Mouse (Mus musculus) skeletal muscle tissue, adult 2 months (tissue): Measurements from ENCODE around the gene Ppp1r26.
A peak's percentile ranks its signal among the peaks of the same experiment; 100 is the strongest.
"Not testable (repeated sequence)": the region's sequence is repeated elsewhere in the genome, so short reads cannot be mapped to it uniquely, and the experiment has no call there.

Experiments
- DNase-seq: peaks from one replicate; pipeline ENCODE4 v3.0.0-alpha.2; 2012; ENCODE audit warnings: low read depth, low spot score

Gene Ppp1r26

GRCm38 (mm10) chr2:28445082-28445481, 1.5 kb upstream of the Ppp1r26 start:
- DNase-seq = no peak

DNA sequence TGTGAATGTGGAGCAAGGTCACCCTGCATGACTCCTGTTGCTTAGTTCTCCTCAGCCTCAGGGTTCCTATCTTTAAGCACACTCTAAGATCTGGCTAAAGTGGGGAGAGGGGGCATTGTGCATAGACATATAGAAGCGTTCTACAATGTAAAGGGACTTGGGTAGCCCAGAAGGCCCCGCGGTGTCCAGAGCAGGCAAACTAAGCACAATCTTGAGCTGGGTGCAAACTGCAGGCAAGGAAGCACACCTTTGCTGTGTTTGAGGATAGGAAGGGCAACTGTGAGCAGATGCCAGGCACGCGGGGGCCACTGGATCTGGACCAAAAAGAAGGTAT, 452 bp upstream of the Ppp1r26 start:
- no peak for DNase-seq

GRCm38 (mm10) chr2:28447315-28447670, 693 bp downstream of the Ppp1r26 start:
- DNase-seq = no peak

DNA sequence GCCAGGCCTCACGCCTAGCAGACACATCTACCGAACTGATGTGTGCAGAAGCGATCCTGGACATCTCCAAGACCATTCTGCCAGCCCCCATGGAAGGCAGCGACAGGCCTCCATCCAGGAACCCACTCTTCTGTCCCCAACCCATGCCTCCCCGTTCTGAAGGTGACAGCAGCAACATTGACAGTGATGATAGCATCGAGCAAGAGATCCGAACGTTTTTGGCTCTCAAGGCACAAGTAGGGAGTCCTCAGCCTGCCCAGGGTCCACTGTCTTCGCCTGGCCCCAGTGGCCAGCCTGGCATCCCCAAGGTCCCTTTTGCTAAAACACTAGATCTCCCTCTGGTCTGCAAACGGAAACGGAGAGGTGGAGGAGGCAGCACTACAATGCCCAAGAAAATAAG, 5.1 kb downstream of the Ppp1r26 start:
- DNase-seq = no peak

DNA sequence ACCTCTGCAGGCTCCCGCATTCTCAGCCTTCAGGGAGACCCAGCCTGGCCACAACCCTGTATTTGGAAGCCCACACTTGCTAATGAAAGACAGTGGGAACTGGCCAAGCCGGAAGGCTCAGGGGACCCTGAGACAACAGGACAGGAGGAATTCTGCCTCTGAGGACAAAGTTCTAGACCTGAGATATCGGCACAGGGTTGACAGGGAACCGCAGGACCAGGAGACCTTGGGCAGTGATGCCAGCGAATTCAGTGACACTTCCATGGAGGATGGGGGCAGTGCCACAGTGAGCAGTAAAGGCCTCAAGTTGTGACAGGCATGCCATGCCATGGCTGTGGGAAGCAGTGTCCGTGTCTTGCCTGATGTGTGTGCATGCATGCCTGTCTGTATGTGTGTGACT, 6.9 kb downstream of the Ppp1r26 start:
- DNase-seq = no peak

GRCm38 (mm10) chr2:28456616-28457015, 10.0 kb downstream of the Ppp1r26 start:
- DNase-seq = no peak

DNA sequence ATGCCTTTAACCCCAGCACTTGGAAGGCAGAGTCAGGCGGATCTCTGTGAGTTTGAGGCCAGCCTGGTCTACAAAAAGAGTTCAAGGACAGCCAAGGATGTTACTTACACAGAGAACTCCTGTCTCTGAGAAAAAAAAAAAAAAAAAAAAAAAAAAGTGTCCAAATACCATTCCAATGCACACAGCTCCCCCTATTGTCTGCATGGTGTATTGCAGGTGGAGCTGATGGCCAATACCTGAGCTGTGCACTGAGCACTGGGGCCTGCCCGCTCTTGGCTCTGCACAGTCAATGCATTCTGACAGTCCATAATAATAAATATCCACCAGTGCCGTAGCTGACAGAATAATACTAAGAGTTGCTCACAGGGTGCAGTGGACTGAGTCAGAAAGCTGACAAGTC, 17.3 kb downstream of the Ppp1r26 start:
- DNase-seq = peak; percentile 14

- DNase-seq = no peak
Observed at GRCm38 (mm10) chr2:28464919-28465318, 18.3 kb downstream of the Ppp1r26 start.

DNA sequence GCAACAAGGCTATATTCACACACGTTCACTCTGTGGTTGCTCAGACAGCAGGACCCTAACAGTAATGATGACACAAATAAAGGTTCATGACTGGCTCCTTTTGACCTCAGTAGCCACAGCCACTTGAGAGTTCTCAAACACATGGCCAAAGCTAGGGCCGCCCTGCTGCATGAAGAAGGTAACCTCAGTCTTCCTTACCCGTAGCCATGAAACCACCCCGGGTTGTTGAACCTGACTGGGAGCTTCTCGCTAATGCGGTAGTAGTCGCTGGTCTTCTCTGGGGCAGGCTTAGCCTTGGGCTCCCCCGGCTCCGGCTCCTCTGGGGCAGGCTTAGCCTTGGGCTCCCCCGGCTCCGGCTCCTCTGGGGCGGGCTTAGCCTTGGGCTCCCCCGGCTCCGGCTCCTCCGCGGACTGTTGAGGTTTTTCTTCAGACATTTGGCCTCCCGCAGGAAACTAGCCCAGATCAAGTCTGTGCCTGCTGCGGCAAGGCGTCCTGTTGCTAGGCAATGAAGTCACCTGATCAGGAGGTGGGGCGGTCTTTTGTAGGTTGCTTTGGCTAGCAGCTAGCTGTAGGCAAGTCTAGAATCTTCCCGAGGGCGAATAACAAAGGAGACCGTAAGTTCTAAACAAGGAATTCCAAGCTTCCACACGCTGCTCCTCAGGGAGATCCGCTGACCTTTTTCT, 19.4 kb downstream of the Ppp1r26 start, which contains the start of gene 1700007K13Rik:
TSS of gene 1700007K13Rik (minus strand) at position 497 of the 683 bp plus-strand sequence.
- DNase-seq = peak; percentile 40

GRCm38 (mm10) chr2:28467860-28468485, 21.4 kb downstream of the Ppp1r26 start, which contains the start of gene Mrps2:
Gene Mrps2, plus strand, starts transcription at chr2:28468066.
- peak; percentile 63 for DNase-seq

DNA sequence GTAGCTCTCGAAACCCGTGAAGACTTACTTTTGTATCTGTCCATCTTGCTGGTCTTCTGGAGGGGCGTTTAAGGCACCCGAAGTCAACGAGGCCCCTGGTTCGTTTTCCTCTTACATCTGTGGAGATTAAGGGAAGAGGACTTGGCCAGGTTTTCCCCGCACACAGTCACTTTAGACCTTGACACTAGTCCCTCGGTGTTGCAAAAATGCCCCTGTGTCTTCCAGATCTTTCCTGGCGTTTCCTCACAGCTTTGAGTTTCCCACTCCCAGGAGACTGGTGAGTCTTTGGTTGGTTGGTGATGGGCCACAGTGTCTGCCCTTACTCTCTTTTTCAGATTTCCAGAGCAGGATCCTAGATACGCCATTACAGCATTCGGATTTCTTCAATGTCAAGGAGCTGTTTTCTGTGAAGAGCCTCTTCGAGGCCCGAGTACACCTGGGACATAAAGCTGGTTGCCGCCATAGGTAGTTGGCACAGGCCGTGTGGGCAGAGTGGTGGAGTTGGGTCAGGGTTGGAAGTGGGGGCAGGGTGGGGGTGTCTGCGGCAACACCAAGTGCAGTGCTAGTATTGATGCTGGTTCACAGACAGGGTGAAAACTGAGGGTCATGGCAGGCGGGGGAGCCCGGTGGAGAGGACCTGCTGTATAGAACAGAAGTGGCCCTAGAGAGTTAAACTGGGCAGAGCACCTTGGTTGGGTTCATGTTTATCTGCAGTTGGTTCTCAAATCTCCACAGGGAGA, 22.1 kb downstream of the Ppp1r26 start:
- no peak for DNase-seq

DNA sequence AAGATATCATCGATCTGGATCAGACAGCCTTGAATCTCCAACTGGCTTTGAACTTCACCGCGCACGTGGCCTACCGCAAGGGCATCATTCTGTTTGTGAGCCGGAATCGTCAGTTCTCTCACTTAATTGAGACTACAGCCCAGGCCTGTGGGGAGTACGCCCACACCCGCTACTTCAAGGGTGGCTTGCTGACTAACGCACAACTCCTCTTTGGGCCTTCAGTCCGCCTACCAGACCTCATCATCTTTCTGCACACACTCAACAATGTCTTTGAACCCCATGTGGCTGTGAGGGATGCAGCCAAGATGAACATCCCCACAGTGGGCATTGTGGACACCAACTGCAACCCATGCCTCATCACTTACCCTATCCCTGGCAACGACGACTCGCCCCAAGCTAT, 22.9 kb downstream of the Ppp1r26 start:
- no peak for DNase-seq

GRCm38 (mm10) chr2:28470591-28470990, 24.0 kb downstream of the Ppp1r26 start:
- no peak for DNase-seq

DNA sequence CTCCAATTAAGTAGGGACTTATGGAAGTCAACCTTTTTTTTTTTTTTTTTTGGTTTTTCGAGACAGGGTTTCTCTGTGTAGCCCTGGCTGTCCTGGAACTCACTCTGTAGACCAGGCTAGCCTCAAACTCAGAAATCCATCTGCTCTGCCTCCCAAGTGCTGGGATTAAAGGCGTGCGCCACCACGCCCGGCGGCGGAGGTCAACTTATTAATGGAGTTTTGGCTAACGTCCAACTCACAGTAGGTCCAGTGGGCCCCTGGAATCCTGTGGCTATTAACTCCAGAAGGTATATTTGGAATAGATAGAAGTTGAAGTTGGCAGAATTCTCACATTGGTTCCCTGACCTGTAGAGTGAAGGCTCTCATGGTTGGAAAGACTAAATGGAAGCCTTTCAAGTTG, 25.4 kb downstream of the Ppp1r26 start:
- not testable (repeated sequence) for DNase-seq

- DNase-seq = not testable (repeated sequence)
Observed at GRCm38 (mm10) chr2:28477993-28478392, 31.4 kb downstream of the Ppp1r26 start.

DNA sequence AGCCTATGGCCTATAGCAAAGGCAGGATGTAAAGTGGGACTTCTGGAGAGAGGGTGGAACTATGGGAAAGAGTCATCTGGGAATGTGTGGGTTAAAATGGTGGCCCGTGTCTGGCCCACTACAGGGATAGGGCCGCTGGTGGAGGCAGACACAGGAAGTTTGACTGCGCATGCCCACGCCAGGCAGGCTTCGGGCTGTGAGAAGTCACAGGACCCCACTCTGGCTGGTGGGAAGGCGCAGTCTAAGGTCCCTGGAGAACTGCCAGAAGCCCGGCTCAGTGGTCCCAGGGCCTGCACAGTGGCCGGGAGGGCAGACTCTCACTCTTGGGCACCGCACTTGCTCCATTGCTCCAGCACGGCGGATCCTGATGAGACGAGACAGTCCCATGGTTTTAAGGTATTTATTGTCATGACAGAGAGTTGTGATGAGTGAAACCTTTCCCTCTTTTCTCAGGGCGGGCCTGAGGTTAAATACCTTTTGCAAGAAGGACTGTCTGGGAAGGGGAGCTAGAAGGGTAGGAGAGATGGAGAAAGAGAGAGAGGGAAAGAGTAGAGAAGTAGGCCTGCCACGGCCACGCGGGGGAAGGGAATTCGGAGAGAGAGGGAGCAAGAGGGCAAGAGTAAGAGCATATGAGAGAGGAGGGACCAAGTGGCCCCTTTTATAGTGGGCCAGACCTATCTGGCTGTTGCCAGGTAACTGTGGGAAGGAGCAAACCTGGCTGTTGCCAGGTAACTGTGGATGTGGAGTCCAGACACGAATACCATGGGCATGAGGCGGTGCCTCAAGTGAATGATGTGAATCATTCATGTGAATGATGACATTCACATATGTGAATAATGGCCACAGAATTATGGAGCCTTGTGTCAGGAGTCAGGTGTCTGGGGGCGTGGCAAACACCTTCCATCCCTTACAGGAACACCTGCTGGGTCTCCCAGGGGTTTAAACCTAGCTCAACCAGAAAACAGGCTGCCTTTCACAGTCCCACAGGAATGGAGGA, 32.9 kb downstream of the Ppp1r26 start:
- DNase-seq = no peak

DNA sequence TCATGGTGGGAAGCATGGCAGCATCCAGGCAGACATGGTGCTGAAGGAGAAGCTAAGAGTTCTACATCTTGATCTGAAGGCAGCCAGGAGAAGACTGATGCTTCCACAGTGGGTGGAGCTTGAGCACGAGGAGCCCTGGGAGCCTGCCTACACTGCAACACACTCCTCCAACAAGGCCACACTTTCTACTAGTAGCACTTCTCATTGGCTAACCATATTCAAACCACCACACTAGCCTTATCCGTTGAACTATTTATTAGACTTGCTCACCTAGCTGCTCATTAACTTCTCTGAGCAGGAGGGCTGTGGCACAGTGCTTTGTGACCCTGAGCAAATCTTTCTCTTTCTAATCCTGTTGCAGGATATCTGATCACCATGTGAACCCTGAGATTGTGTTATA, 37.3 kb downstream of the Ppp1r26 start:
- DNase-seq = no peak

DNA sequence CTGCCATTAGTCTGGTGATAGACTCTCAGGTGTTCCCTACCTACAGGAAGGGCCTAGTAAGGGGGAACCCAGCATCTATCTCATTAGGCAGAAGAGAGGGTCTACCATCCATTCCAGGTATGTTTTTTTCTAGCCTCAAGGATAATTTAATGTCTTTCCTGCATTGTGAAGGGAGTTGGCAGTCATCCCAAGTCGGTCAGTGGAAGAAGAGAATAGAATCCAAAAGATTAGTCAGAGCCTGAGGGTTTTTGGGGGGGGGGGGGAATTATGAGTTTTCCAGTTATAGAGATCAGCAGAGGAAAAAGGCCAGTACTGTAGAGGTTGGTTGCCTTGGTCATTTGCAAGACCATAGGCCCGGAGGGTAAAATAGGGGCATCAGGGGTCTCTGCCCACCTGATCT, 47.9 kb downstream of the Ppp1r26 start:
- no peak for DNase-seq

DNA sequence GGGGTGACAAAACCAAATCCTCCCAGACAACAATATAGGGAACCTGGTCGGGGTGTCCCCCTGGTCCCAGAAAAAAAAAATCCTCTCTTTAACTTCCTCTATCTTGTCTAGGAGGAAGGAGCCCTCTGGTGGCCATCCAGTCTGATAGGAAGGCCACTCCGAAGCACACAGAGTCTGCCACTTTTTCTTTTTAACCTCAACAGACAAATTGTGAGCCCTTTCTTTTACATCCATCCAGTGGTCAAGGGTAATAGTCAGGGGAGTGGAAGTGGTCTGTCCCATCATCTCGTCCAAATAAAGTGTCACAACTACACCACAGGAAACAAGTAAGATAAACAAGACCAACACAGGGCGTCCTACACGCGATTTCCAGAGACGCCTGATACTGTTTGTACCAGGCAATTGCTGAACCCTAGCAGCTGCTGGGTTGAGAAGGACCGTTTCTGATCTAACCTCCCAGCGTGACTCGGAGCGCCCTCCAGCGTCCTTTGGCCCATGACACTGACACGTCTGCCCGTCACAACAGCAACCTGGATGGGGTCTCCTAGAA, 48.7 kb downstream of the Ppp1r26 start:
- no peak for DNase-seq

DNA sequence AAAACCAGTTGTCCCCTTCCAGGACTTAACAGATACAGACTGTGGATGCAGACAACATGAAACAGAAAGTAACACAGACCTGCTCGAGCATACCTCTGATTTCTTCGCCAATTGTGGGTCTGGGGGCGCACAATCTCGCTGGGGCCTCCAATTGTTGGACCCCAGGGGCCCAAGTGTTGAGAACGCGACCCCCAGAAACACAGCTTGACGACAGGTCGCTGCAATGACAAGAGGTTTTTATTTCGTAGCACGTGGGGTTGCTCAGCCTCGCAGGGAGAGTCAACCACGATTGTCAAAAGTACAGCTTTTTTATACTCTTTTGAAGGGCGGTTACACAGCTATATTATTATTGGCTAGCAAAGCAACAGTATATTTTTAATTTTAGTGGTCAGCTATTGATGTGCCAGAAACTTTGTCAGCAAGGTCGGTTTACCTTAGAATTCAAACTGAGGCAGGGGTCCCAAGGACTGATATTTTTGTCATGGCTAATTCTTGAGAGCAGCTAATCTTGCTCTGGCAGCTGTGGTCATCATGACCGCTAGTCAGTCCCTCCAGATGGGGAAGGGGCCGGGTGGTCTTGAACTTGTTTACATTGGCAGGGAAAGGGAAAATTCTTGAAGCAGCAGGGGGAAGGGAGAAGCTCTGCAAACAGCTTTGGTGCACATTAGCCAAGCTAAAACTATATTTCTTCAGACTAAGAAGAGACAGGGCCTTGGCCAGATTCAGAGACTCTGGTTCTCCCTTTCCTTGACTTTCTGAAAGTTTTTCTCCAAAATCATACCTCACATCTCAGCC, 49.4 kb downstream of the Ppp1r26 start:
- no peak for DNase-seq

GRCm38 (mm10) chr2:28496671-28497070, 50.1 kb downstream of the Ppp1r26 start, which contains the start of gene Gbgt1:
Gene Gbgt1, plus strand, starts transcription at chr2:28496891.
- DNase-seq = no peak
